Mouse (Mus musculus): ENCODE measurements around the gene Fto.

Gene Fto

DNA sequence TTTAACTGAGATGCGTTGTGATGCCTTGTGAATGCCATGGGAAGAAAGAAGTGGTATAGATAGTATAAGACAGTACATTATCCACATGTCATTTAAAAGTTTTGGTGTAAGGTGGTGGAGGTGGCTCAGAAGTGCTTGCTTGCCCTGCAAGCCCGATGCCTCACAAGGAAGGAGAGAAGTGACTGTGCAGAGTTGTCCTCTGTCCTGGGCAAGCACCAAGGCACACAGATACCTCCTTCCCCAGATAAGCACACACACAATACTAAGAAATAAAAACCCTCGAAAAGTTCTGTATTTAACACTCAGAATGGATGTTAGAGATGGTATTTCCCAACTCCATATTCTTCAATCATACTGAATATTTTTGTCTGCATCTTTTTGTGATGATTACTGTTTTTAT, 39.3 kb downstream of the Fto start:
- in situ Hi-C loops (cut with MboI; ENCODE audit: low pct_unique_long_range_greater_than_20kb in 1 of 2, low sequenced_read_pairs in 2 of 2, unreplicated experiment in 1 of 2), result no loop called here

DNA sequence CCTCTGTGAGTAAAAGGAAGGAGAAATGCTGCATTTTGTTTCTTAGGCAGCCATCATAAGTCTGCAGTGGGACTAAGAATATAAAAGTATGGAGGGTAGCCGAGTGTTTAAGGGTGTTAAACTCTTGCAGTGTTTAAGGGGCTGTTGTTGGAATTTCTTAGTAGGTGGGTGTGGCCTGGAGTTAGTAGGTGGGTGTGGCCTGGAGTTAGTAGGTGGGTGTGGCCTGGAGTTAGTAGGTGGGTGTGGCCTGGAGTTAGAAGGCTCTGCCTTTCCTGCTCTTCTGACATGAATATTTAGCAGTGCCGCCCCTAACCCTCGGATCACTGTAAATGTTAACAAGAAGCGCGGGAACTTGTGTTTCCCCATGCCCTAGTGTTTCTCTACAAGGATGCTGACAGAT, 39.7 kb downstream of the Fto start:
- in situ Hi-C loops (cut with MboI; ENCODE audit: low pct_unique_long_range_greater_than_20kb in 1 of 2, low sequenced_read_pairs in 2 of 2, unreplicated experiment in 1 of 2), result no loop called here

GRCm38 (mm10) chr8:91353907-91354306, 40.6 kb downstream of the Fto start:
- in situ Hi-C loops (cut with MboI; ENCODE audit: low pct_unique_long_range_greater_than_20kb in 1 of 2, low sequenced_read_pairs in 2 of 2, unreplicated experiment in 1 of 2), result no loop called here

- in situ Hi-C loops (cut with MboI; ENCODE audit: low pct_unique_long_range_greater_than_20kb in 1 of 2, low sequenced_read_pairs in 2 of 2, unreplicated experiment in 1 of 2), result no loop called here
These were observed 42.1 kb downstream of the Fto start for GRCm38 (mm10) chr8:91355301-91355905.

DNA sequence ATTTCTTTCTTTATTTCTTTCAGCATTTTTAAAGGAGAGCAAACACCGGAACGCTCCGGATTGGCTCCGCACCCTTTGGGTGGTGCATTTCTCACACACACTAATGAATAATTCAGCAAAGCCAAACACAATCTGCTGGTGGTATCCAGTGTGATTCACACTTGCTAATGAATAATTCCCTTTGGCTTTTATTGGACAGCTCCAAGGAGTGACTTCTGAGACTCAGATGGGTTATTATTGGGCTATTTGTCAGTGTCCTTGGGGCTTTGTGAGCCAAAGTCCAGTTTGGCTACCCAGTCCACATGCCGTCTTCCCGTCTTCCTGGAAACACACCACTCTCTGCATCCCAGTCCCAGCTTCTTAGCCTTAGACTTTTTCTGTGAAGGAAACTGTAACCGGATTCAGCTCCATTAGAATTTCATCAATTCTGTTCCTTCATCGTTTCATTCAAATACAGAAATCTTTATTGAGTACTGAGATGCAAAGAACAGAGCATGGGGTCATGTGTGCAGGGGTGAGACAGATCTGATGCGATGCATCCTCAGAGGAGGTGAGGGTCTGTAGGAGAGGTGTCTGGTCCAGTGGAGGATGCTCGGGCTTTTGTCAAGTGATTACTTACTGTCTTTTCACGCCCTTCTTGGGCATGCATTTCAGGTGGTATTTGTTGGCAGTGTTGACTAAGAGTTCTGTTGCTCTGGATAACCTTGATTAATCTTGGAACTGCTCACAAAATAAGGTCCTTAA, 42.8 kb downstream of the Fto start:
- in situ Hi-C loops (cut with MboI; ENCODE audit: low pct_unique_long_range_greater_than_20kb in 1 of 2, low sequenced_read_pairs in 2 of 2, unreplicated experiment in 1 of 2), result no loop called here

DNA sequence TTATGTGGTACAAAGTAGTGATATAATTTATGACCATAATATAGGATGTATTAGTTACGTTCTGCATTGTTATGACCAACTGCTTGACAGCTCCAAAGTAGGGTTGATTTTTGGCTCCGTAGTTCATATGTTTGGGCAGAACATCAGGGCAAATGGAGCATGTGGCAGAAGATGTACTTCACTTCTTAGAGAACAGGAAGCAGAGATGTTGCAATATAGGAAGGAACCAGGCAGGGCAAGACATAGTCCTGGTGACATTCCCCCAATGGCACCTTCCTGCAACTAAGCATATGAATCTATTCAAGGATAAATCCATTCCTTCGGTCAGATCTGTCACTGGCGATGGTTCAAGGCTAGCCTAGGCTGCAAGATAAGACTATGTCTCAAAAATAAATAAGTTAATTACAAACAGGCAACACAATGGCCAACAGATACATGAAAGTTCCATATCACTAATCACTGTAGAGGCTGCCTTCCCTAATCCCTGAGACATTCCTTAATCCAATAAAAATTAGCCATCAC, 44.2 kb downstream of the Fto start:
- in situ Hi-C loops (cut with MboI; ENCODE audit: low pct_unique_long_range_greater_than_20kb in 1 of 2, low sequenced_read_pairs in 2 of 2, unreplicated experiment in 1 of 2), result no loop called here

GRCm38 (mm10) chr8:91358016-91358415, 44.7 kb downstream of the Fto start:
- in situ Hi-C loops (cut with MboI; ENCODE audit: low pct_unique_long_range_greater_than_20kb in 1 of 2, low sequenced_read_pairs in 2 of 2, unreplicated experiment in 1 of 2), result no loop called here

GRCm38 (mm10) chr8:91359511-91359910, 46.2 kb downstream of the Fto start:
- in situ Hi-C loops (cut with MboI; ENCODE audit: low pct_unique_long_range_greater_than_20kb in 1 of 2, low sequenced_read_pairs in 2 of 2, unreplicated experiment in 1 of 2), result no loop called here

DNA sequence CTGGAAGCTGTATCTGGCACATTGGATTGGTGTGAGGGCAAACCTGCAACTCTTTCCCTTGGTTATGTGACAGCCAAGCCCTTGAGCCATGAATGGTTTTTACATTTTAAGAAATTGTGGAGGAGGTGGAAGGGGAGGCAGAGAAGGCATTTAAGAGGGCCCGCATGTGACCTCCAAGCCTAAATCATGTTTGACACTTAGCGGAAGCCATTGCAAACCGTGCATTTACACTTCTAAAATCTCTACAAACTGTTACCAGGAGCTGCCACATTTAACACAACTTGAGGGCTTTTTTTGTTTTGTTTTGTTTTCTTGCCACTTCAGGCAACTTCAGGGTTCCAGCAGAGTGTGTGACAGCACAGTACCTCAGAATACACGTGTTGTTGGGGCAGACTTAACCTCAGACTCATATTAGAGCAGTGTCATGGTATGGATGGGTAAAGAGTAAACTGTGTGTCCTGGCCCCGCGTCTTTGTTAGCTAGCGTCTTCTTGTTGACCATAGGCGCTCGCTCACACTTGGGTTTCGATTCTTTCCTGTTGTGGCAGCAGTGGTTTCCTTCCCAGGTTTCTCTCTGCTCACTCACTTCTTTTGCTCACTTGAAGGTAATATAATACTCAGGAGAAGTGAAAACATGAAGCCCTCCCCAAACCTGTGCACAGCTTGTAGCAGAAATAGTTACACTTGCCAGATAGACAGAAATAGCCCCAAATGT, 47.5 kb downstream of the Fto start:
- in situ Hi-C loops (cut with MboI; ENCODE audit: low pct_unique_long_range_greater_than_20kb in 1 of 2, low sequenced_read_pairs in 2 of 2, unreplicated experiment in 1 of 2), result no loop called here

DNA sequence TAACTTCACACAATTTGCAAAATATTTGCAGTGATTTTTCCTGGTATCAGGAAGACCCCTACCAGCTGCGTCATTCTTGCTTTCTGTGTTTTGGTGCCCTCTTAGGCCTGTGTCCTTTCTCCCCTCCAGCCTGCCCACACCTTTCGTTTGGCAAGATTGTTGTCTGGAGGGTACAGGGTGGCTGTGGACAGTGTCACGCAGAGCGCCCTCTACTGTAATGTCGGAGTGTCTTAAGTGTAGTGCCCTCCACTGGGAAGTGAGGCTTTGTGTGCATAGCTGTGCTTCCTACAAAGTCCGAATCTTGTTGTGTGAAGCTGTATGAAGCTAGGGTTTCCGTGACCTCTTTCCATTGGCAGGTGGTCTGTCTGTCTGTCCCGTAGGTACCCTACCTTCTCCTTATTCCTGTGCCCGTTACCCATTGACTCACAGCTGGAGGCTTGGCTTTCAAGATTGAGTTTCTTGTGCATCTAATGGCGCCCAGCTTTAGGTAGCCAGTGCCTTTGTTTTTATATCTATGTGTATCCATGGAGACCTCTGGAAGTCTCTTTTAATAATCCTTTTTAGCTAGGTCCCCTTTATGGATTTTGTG, 50.0 kb downstream of the Fto start:
- in situ Hi-C loops (cut with MboI; ENCODE audit: low pct_unique_long_range_greater_than_20kb in 1 of 2, low sequenced_read_pairs in 2 of 2, unreplicated experiment in 1 of 2), result no loop called here

DNA sequence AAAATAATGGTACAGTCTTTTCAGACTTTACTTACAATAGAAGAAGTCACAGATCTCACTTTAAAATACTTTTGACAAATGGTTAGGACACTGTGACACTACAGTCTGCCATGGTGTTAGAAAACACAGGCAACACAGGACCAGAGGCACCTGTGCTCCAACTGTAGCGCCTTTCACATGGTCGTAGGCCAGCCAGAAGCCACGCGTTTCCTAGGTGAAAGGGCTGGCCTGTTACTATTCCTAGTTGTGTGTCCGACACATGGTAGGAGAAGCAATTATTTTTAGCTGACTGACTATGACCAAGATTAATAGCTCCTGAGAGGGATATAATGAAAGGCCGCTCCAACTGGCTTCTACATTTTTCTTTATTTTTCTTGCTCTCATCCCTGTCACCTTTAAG, 50.9 kb downstream of the Fto start:
- in situ Hi-C loops (cut with MboI; ENCODE audit: low pct_unique_long_range_greater_than_20kb in 1 of 2, low sequenced_read_pairs in 2 of 2, unreplicated experiment in 1 of 2), result no loop called here

DNA sequence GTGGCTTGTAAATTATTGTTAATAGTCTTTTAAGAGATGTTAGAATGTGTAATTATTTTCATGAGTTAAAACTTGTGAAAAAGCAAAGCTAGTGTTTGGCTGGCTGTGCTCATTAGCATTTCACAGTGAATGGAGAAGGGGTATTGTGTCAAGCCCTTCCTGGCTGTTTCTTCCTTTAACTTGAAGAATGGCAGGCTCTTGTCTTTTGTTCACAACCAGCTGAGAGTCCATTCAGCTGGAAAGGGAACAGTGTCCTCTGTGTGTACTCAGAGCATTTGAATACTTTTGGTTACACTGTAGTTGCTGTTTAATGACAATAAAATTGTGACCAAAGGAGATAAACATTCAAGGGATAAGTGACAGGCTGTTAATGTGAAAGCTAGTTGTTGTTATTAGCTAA, 52.5 kb downstream of the Fto start:
- in situ Hi-C loops (cut with MboI; ENCODE audit: low pct_unique_long_range_greater_than_20kb in 1 of 2, low sequenced_read_pairs in 2 of 2, unreplicated experiment in 1 of 2), result no loop called here

- in situ Hi-C loops (cut with MboI; ENCODE audit: low pct_unique_long_range_greater_than_20kb in 1 of 2, low sequenced_read_pairs in 2 of 2, unreplicated experiment in 1 of 2), result no loop called here
These were observed 57.6 kb downstream of the Fto start for GRCm38 (mm10) chr8:91370899-91371298.

- in situ Hi-C loops (cut with MboI; ENCODE audit: low pct_unique_long_range_greater_than_20kb in 1 of 2, low sequenced_read_pairs in 2 of 2, unreplicated experiment in 1 of 2), result no loop called here
These were observed 58.7 kb downstream of the Fto start for GRCm38 (mm10) chr8:91371995-91372394.

DNA sequence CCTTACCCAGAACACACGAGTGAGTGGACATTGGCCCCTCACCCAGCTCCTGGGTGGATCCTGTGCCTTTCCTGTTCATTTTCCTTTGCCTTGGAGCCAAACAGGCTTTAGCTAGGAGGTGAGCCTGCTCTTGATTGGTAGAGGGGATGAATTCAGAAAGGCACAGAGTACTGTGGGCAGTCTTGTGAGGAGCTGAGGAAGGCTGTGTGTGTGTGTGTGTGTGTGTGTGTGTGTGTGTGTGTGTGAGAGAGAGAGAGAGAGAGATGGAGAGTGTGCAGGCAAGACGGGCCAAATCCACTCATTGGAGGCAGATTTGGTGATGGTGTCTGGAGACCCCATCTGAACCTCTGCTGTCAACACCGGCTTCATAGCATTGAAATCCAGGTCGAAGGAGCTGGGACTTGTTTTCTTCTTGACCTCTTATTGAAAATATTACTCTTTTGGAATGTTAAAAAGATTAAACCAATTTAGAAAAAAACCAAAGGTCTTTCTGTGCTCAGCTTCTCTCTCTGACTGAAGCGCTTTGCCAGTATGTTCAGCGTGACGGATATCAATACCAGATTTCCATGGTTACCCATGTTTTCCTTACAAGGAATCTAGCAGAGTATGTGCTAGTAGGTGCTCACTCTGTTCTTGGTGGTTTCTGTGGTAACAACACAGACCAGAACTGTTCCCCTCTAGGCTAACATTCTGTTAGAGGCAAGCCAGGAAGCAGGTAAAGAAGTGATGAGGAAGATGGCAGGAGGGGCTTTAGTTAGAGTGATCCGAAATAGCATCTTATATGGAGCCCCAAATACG, 59.7 kb downstream of the Fto start:
- in situ Hi-C loops (cut with MboI; ENCODE audit: low pct_unique_long_range_greater_than_20kb in 1 of 2, low sequenced_read_pairs in 2 of 2, unreplicated experiment in 1 of 2), result no loop called here

GRCm38 (mm10) chr8:91375054-91375938, 62.0 kb downstream of the Fto start:
- in situ Hi-C loops (cut with MboI; ENCODE audit: low pct_unique_long_range_greater_than_20kb in 1 of 2, low sequenced_read_pairs in 2 of 2, unreplicated experiment in 1 of 2), result no loop called here

DNA sequence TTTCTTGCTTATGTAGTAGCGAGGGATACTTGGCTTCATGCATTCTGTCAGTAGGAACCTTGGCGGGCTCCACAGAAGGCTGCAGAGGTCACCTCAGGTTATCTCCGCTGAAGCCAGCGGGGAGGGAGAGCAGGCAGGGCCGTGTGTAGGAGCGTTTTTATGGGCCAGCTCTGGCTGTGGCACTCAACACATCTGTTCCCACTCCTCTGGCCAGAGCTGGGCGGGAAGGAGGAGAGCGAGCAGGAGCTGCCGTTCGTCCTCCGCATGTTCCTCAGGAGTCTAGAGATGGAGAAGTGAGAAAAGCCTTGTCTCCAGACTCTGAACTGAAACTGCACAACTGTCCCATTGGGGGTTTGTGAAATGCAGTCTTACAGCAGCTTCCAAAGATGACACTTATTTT, 63.5 kb downstream of the Fto start:
- in situ Hi-C loops (cut with MboI; ENCODE audit: low pct_unique_long_range_greater_than_20kb in 1 of 2, low sequenced_read_pairs in 2 of 2, unreplicated experiment in 1 of 2), result no loop called here

DNA sequence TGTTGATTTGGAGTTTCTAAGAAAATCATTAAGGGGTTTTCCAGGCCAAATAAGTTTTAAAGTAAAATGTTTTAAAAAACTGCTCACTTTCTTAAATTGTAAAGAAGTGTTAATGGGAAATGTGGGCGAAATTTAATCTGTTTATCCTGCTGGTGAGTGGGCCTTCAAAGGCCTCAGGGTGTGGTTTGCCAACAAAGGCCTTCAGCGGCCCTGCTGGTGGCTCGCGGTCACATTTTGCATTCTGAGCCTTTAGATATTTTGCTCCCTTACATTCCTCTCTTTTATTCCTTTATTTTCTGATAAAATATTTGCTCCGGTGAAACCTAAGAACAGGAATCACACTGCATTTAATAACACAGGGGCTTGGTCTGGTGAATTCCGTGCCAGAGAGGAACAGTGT, 64.0 kb downstream of the Fto start:
- in situ Hi-C loops (cut with MboI; ENCODE audit: low pct_unique_long_range_greater_than_20kb in 1 of 2, low sequenced_read_pairs in 2 of 2, unreplicated experiment in 1 of 2), result no loop called here
